Mouse (Mus musculus) gastrocnemius, adult 8-10 months (tissue): ENCODE measurements around the gene Elovl6. TPM values are rescaled to one million over a fixed set of nuclear protein-coding genes. Genes with fewer than 3 reads are reported as not detected.

ENCODE experiments used
- DNase-seq, 2 experiments: peaks; one replicate each; pipeline ENCODE4 v3.0.0; 2022; ENCODE audit warnings: low spot score in 2 of 2
- total RNA-seq, 4 experiments: library from RNA; stranded (reverse); gene quantifications; 2 replicates each; pipeline ENCODE4 v1.2.4; 2022

Gene Elovl6
- total RNA-seq, 4 experiments from 2014 or later: 0.19 to 0.75 (median 0.31) TPM

DNA sequence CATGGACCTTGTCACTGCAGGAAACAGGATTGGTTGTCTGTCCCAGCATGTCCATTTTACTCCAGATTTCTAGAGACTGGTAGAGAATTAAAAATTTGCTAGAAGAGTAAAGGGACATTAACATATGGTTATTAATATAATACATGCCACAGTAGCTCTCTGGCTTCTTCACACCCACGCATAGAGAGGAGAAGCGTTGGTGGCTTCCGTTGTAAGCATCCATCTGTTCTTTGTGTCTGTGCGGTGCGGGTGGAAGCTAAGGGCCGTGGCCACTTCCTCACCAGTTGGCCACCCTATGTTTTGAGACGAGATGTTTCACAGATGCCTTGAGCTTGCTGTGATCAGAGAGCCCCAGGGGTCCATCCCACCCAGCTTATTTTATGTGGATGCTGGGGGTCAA, 109.5 kb downstream of the Elovl6 start:
- no peak for DNase-seq

DNA sequence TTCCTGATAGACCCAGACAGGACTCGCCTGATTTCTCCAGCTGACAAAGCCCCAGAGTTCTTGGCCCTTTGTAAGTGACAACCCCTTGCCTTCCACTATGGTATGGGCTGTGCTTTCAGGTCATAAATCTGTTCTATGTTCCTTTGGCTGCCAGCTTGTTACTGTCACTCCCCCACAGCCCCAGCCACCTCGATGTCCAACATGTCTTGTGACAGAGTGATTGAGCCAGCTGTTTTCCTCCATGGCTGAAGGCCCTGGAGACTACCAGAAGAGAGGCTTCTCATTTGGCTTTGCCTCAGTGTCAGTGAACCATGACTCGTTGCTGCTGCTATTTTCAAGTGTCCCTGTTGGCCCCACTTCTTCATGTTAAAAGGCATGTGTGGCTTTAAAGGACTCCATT, 113.3 kb downstream of the Elovl6 start:
- no peak for DNase-seq

DNA sequence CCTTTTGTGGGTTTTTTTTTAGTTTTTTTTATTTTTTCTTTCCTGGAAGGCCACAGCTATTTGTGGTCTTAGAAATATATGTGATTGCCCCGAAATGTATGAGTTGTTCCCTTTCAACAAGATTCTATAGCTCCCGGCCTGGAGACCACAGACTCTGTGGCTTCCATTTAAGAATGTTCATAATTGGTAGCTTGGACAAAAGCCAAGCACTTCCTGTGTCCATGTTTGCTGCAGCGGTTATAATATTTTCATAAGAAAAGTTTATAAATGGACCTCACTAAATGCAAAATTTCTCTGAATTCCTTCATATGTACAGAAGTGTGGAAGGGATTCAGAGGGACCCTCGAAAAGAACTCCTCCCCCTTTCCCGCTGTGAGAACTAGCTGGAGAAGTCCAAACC, 114.6 kb downstream of the Elovl6 start:
- no peak for DNase-seq

DNA sequence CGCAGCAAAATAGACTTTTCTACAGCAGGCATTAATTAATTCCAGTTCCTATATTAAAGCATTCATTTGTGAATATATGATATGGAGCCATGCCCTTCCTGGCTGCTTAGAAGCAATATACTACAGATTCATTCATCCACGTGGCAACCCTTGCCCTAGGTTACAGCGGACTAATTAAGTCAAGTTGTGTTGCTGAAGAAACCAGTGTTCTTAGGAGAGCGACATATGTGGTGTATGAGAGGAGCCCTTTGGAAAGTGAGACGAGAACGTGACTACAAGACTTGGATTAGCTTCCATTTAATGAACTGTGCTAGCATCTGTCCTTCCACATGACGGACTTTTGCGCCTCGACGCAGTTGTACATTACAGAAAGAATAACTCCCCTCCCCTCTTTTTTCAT, 115.2 kb downstream of the Elovl6 start:
- no peak for DNase-seq

DNA sequence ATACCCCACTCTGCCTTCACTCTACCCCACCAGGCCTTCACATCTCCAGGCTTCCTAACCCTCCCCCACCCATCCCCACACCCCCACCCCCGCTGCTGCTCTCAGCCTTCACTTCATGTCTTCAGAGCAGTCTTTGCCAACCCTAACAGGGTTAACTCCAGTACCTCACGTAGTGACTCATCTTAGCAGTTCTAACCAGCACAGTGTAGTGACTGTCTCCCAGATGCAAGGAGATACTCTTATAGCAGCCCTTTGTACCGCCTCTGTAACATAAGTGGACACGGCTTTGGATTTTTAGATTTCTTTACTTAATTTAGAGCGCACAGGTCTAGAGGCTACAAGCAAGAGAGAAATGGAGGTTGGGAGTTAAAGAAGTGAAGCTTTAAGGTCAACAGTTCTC, 116.4 kb downstream of the Elovl6 start:
- no peak for DNase-seq

DNA sequence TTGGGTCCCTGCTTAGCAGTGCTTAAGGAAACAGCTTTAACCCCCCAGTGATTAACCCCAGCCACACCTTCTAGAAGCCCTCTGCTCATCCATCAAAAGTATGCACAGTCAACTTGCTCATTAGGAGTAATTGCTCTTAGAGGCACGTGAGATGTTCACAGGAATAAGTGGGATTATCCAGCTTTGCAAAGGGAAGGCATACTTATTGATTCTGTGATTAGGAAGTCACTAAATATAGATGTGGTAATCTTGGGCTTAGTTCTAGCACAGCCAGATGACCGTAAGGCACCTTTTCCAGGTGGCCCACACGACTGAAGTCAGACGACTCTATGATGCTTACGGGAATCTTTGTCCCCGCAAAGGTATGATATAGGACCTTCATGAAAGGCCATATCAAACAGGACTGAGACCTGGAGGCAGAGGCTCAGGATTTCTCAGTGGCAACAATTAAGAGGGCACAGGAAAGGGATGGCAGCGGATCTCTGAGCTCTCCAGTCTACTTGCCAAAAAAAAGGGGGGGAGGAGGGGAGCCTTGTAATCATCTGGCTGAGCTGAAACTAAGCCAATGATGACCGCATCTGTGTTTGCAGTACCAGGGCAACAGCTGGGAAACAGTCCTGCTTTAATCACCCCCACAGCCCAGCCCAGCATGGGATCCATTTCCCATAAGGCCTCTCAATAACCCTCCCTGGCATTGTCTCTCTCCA, 117.6 kb downstream of the Elovl6 start:
- DNase-seq: no peak

DNA sequence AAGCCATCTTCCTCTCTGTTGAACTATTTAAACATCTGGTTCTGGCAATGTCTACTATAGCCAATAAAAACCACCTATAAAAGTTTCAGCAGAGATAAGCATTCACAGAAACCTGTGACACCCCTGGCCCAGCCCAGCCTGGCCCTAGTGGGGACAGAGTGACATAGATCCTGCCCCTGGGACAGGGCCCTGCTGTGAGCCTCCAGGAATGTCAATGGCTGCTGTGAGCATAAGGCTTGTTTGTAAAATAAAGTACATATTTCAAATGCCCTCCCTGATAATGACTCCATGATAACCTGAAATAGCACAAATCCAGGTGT, 118.1 kb downstream of the Elovl6 start:
- DNase-seq: no peak

DNA sequence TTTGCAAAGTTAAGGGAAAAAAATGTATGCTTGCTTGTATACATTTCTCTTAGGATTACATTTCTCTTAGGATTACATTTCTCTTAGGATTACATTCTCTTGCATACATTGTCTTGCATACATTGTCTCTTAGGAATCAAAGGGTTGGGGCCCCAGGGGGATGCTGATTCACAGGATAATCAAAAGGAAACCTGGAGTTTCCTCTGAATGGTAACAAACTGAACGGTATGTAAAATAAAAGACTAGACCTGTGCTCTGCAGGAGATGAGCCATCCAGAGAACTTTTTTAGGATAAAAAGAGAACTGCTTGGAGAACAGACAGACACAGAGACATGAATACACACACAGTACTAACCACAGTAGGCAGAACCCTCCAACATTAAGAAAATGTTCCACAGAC, 118.8 kb downstream of the Elovl6 start:
- no peak for DNase-seq

DNA sequence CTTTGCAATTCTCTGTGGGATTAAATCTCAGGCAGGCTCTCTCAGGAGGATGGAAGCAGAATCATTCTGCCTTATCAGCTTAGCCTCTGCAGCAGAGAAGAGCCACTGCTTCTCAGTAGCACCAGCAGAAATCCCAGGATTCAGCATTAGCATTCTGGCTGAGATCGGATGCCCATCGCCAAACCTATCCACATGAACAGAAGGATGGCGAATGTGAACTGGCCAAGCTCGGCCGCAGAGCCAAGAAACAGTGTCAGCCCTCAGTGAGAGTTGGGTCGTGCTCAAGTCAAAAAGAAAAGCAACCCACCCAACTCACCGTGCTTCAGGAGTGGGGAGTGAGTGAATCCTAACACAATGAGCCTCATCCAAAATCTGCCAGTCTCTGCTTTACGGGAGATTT, 119.6 kb downstream of the Elovl6 start:
- DNase-seq: no peak

DNA sequence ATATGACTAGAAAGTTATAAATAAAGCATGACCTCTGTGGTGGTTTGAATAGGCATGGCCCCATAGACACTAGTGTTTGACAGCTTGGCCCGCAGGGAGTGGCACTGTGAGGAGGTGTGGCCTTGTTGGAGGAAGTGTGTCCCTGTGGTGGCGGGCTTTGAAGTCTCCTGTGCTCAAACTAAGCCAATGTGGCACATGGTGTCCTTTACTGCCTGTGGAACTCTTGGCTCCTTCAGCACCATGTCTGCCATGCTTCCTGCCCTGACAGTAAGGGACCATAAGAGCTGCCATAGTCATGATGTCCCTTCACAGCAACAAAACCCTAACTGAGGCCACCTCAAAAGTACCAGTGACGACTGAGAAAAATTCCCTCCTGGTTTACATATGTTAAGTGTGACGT, 120.3 kb downstream of the Elovl6 start:
- no peak for DNase-seq

DNA sequence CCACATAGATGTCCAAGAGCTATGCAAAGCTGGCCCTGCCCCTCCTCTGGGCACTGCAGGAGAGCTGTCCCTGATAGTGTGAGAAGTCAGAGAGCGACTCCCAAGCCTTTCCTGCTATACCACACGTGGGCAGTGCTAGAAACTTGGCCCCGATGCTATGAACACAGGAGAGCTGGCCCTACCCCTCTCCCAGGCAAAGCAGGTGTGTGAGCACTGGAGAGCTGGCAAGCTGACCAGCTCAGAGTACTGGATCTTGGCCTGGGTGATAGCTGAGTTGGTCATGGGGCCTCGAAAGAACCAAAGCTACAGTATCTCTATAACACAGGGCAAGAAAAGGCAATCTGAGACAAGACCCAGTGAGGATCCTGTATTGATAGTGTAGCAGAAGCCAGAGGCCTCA, 124.4 kb downstream of the Elovl6 start:
- DNase-seq: no peak

DNA sequence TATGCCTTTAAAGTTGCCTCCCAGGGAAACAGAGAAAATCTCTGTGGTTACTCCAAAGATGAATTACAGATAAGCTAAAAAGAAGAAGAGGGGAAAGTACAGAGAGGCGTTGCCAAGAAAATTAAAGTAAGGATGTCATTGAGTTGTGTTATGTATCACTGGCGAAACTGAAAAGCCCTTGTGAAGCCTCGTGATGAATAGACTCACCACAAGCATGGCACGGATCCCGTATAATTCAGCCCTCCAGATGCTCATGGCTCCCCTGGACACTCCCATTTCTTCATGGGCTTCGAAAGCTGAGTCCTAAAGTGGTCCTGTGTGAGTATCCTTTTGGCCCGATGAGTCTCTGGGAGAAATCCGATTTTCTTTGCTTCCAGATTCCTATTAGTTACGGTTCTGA, 125.1 kb downstream of the Elovl6 start:
- no peak for DNase-seq

DNA sequence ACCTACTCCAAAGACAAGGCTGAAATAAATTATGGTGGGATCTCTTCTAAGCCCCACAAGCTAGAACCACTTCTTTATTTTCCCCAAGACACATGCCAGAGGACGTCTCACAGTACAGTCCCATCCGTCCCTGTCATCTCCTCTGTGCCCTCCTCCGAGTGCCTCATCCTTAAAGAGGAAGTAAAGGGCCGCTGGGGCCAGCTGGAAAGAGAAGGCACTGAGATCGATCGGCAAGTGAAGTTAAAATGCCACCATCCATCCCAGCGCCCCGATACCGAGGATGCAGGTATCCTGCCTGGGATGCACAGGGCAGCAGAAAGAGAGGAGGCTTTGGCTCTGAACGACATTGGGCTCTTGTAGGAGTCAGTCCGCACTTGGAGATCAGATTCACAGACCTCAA, 125.6 kb downstream of the Elovl6 start:
- no peak for DNase-seq

DNA sequence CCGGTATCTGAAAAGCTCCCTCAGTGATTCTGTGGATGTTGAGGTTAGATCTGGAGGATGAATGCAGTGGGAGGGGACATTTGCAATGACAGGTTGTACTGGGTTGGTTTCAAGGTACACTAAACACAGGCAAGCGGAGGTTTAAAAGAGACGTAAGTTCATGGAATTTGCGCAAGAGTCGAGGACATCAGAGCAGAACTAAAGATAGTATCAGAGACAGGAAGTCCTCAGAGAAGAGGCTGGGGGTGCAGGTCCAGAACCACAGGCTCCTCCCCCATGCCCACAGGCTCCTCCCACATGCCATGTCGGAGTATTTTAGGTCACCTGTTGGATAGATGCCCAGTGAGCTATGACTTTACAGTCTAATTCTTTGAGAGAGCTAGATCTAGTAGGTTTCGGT, 126.6 kb downstream of the Elovl6 start:
- no peak for DNase-seq

DNA sequence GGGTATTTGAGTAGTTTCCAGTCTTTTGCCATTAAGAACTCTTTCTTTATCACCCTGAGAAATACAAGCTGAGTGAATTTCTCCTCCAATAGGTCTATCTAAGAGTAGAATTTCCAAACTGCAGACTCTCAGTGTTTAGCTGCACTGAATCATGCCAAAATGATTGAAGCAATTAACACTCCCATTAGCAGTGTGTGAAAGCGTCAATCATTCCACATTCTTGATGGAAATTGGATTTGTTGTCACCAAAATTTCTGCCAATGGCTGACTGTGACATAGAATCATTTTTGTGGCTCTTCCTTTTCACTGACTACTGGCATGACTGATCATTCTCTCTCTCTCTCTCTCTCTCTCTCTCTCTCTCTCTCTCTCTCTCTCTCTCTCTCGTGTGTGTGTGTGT, 131.8 kb downstream of the Elovl6 start:
- DNase-seq: no peak

DNA sequence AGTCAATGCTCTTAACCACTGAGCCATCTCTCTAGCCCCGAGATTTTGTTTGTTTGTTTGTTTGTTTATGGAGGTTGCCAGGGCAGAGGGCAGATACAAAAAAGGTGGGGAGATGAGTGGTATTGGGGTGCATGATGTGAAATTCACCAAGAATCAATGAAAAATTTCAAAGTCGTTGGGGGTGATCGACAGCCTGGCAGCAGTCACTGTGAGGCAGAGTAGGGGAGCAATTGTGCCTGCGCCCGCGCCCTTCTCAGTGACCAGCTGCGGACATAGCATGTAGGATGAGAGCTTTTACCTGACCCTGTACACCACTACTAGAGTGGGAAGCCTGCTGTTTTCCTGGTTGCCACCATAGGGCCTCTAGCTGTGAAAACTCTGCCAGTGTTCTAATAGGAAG, 143.8 kb downstream of the Elovl6 start:
- DNase-seq: no peak

DNA sequence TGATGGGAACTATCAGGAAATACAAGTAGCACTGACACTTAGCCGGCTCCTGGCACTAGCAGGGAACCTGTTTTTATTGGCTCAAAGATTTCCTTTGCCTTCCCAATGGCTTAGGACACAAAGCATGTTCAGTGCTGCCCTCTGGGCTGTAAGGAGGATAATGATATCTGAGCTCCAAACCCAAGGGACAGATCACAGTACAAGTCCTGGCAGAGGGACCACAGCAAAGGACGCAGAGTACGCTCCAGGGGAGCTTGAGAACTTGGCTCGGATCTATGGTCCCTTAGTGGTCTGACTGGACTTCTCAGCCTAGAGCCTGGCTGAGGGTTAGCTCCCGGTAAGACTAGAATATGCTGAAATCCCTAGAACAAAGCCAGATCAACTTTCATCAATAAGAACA, 148.1 kb downstream of the Elovl6 start:
- DNase-seq: peak; percentile 57 to 59

DNA sequence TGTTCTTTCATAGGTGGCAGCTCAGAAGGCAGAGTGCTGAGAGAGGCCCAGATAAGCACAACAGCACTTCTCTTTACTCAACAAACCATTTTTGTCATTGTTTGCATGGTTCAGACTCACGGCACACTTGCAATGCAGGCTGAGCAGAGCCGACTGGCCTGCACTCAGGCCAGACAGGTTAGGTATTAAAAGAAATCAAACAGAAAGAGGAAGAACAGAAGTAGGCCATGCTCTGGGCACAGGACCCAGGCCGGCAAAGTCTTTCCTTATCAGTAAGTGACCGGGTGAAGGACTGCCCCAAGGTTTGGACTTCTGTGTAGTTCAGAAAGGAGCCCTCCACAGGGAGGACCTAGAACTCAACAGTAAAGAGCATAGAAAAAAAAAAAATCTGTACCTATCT, 149.7 kb downstream of the Elovl6 start:
- DNase-seq: no peak

DNA sequence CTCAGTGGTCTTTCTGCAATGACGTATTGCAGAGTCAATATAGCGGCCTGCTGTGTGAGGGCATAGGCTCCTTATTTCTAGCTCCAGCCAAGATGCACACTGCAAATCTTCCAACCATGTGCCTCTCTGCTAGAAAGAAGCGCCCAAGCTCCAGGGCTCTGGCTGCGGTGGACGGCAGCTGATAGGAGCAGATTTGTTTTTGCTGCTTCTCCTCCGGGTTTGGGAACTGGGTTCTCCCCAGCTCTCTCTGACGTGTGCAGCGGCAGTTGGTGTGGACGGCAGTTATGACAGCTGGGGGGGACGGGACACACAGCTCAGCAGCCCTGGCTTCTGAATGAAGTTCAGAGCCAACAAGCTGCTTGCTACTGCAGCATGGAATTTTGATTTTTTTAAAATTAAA, 150.2 kb downstream of the Elovl6 start:
- no peak for DNase-seq

DNA sequence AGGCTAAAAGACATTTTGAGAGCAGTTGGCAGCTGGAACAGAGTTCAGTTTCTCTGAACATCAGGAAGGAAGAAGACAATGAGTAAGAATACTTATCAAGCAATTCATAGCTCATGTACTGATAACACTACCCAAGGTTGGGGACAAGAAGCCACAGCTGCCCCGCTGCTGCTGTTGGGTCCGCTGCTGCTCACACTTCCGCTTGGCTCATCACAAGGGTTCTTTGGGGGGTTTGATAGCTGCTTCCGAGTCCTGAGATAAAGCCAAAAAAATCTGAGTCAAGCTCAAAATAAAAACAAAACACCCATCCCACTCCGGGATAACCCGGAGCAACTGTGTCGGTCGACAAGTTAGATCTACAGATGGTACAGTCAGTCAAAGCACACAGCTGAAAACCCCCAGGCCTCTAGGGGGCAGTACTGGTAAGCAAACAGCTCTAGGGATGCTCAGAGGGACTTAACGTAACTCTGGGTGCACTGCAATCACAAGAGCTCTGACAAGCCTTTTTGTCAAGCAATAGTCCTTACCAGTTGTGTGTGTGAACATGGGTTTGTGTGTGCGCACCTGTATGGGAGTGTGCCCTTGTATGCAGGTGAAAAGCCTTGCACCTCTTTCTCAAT, 151.0 kb downstream of the Elovl6 start:
- no peak for DNase-seq

DNA sequence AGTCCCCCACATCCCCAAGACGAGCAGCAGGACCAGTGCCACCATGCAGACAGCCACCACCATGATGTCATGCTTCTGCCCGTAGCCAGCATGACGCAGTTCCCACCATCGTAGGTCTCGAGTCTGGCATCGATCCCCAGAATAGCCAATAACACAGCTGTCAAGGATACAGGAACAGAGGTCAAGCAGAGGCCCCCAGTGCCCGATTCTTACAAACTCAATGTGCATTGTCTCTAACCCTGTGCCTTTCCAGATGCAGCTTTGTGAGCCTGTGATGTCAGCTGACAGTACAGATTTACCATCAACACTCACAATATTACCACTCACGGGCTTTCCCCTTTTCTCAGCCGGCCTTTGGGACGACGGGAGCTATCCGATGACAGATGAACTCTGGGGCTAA, 154.0 kb downstream of the Elovl6 start:
- DNase-seq: no peak

DNA sequence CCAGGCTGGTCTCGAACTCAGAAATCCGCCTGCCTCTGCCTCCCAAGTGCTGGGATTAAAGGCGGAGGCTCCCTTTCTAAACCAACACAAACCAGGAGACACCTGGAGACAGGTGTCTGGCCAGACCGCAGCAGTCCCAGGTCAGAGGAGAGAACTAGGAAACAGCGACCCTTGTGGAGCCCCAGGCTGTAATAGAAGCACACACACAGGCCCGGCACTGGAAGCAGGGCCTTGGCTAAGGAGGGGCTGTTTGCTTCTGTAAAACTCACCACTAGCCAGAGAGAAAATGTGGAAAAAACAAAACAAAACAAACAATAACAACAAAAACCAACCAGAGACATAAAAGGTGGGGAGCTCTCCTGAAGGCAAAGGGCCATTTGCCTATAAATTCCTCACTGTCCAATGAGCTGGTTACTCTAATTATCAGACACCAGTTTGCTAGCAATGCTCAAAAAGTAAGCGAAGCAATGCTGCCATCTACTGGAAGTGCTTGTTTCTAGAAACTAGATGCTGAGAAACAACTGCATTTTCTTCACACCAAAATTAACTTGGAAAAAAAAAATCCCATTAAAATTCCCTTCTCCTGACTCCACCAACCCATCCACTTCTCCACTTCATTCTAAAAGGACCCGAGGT, 154.7 kb downstream of the Elovl6 start:
- DNase-seq: no peak

DNA sequence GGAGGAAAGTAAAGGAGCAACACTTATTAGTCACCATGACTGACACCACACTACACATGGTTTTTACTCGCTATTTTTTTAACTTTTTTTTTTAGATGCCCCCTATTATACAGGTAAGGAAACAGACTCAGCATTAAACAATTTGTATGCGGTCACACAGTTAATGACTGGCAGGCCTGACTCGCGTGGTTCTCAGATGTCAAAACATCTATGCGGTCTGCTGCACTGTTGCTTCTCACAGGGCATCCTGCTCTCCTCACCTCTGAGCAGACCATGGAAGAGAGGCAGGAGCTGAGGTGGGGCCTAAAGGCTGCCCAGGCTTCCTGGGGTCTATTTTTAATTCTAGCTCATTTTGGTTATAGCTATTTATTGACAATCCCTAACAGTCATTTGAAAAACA, 155.3 kb downstream of the Elovl6 start:
- DNase-seq: no peak
